Mouse (Mus musculus) midbrain, embryonic 11.5 days (tissue): ENCODE results near the gene Polr2a. TPM values are rescaled to one million over a fixed set of nuclear protein-coding genes. Genes with fewer than 3 reads are reported as not detected.
A peak's percentile ranks its signal among the peaks of the same experiment; 100 is the strongest.

Experiments used
- ATAC-seq: fragments of 200-750 bp; cut with Nextera tagmentation; 2 replicates; pipeline ENCODE4 v1.8.0; 2017; ENCODE audit warnings: moderate TSS enrichment, moderate library complexity; ENCODE audit not compliant: low FRiP score
- DNase-seq: peaks from one replicate; pipeline ENCODE4 v3.0.0; 2015; ENCODE audit warnings: low spot score; ENCODE audit errors: missing footprints
- H3K27ac ChIP-seq: fragments of 300-500 bp; sonication (generic); 2 replicates; pipeline ENCODE4 v1.5.1; 2014; ENCODE audit warnings: low read depth, low read length
- H3K27me3 ChIP-seq: fragments of 300-500 bp; sonication (generic); 2 replicates; pipeline ENCODE4 v1.6.1; 2014; ENCODE audit warnings: mild to moderate bottlenecking, low read length, moderate library complexity, mixed read lengths; ENCODE audit not compliant: control insufficient read depth, insufficient read depth
- H3K36me3 ChIP-seq: fragments of 300-500 bp; sonication (generic); 2 replicates; pipeline ENCODE4 v1.6.1; 2014; ENCODE audit warnings: mild to moderate bottlenecking, low read length, moderate library complexity, mixed read lengths; ENCODE audit not compliant: control insufficient read depth, insufficient read depth
- H3K4me1 ChIP-seq: fragments of 300-500 bp; sonication (generic); 2 replicates; pipeline ENCODE4 v1.6.1; 2014; ENCODE audit warnings: low read length; ENCODE audit not compliant: control insufficient read depth, insufficient read depth
- H3K4me2 ChIP-seq: fragments of 300-500 bp; sonication (generic); 2 replicates; pipeline ENCODE4 v1.6.1; 2014; ENCODE audit warnings: mild to moderate bottlenecking, moderate library complexity
- H3K4me3 ChIP-seq: fragments of 300-500 bp; sonication (generic); 2 replicates; pipeline ENCODE4 v1.5.1; 2014; ENCODE audit warnings: low read depth, low read length
- H3K9ac ChIP-seq: fragments of 300-500 bp; sonication (generic); 2 replicates; pipeline ENCODE4 v1.6.1; 2014; ENCODE audit warnings: low read length
- H3K9me3 ChIP-seq: fragments of 300-500 bp; sonication (generic); 2 replicates; pipeline ENCODE4 v1.6.1; 2016; ENCODE audit warnings: low read length; ENCODE audit not compliant: control insufficient read depth
- WGBS: fragments of 180-500 bp; shearing (Covaris S2); extraction: QIAGEN DNeasy Blood & Tissue Kit; methylation state at CpG from one replicate; pipeline ENCODE4 v1.1.7; 2014; 5-methylcytosine and 5-hydroxymethylcytosine counted together
- polyA plus RNA-seq: library from polyadenylated mRNA; unstranded; fragments of >200 nt; fragmentation: Nextera tagmentation; extraction: Ambion mirVana; gene quantifications from 2 replicates; pipeline ENCODE4 v1.2.1, GENCODE M21; 2014

Gene Polr2a
- 52.4 and 54.1 TPM in 2 replicates for polyA plus RNA-seq

GRCm38 (mm10) chr11:69758478-69758970 is at the start of gene Polr2a:
Gene Polr2a (minus strand): TSS chr11:69758637.
- ATAC-seq: peak; percentile 96
- Histone ChIP-seq H3K4me1 (peaks cover 33% of the 10 kb centered on the region), H3K36me3 (no peaks in the 10 kb centered on the region), H3K9ac (peak within 1 kb of the TSS; percentile 90), H3K4me2 (peak within 1 kb of the TSS; percentile 81), H3K4me3 (peak within 1 kb of the TSS; percentile 48), H3K27ac (peak within 1 kb of the TSS; percentile 98), H3K9me3 (no peaks in the 10 kb centered on the region), H3K27me3 (no peaks in the 10 kb centered on the region)
- 0% methylated on average over 36 of the region's 36 CpGs for WGBS
- DNase-seq: peak; percentile 100

GRCm38 (mm10) chr11:69807641-69808040 is 49.2 kb upstream of the Polr2a start:
- Histone ChIP-seq H3K4me3 (no peak overlapping the region), H3K27me3 (peaks cover 34% of the 10 kb centered on the region), H3K9me3 (no peaks in the 10 kb centered on the region), H3K9ac (no peak overlapping the region), H3K4me1 (peaks cover 19% of the 10 kb centered on the region), H3K36me3 (no peaks in the 10 kb centered on the region), H3K27ac (no peak overlapping the region), H3K4me2 (no peak overlapping the region)
- ATAC-seq: no peak
- 87% methylated on average over 2 of the region's 2 CpGs for WGBS
- DNase-seq: no peak

- Histone ChIP-seq H3K9ac (no peak overlapping the region), H3K27me3 (peaks cover 46% of the 10 kb centered on the region), H3K4me1 (peaks cover 30% of the 10 kb centered on the region), H3K4me3 (no peak overlapping the region), H3K9me3 (no peaks in the 10 kb centered on the region), H3K27ac (no peak overlapping the region), H3K36me3 (no peaks in the 10 kb centered on the region), H3K4me2 (no peak overlapping the region)
- ATAC-seq (no peak), DNase-seq (no peak)
- WGBS: 78% methylated on average over 4 of the region's 4 CpGs
Observed at GRCm38 (mm10) chr11:69806378-69806777, 47.9 kb upstream of the Polr2a start.

GRCm38 (mm10) chr11:69804972-69805909 is 46.8 kb upstream of the Polr2a start, which contains the start of gene Tmem102:
Gene Tmem102 (minus strand): TSS chr11:69805624.
- H3K27ac ChIP-seq: no peak within 1 kb of the TSS
- no peaks in the 10 kb centered on the region for H3K36me3 ChIP-seq
- 0 out of 2 replicates have a peak within 1 kb of the TSS, but pooled peaks have one; percentile 11 for H3K4me2 ChIP-seq
- peak within 1 kb of the TSS; percentile 44; the same call in 1 of the 2 replicates for H3K4me3 ChIP-seq
- H3K27me3 ChIP-seq: peaks cover 51% of the 10 kb centered on the region
- ATAC-seq (no peak), DNase-seq (peak; percentile 87)
- peaks cover 37% of the 10 kb centered on the region for H3K4me1 ChIP-seq
- H3K9me3 ChIP-seq: no peaks in the 10 kb centered on the region
- no peak within 1 kb of the TSS for H3K9ac ChIP-seq
- WGBS: 6% methylated on average over 29 of the region's 29 CpGs

GRCm38 (mm10) chr11:69804652-69804940 is 46.2 kb upstream of the Polr2a start:
- Histone ChIP-seq H3K4me2 (0 out of 2 replicates have a peak overlapping the region, but pooled peaks have one; percentile 11), H3K36me3 (no peaks in the 10 kb centered on the region), H3K9ac (no peak overlapping the region), H3K27me3 (peaks cover 51% of the 10 kb centered on the region), H3K4me3 (peak overlapping the region; percentile 44; the same call in 1 of the 2 replicates), H3K4me1 (peaks cover 43% of the 10 kb centered on the region), H3K9me3 (no peaks in the 10 kb centered on the region), H3K27ac (no peak overlapping the region)
- DNase-seq: peak; percentile 92
- no peak for ATAC-seq
- WGBS: 7% methylated on average over 12 of the region's 12 CpGs

GRCm38 (mm10) chr11:69803786-69804651 is 45.6 kb upstream of the Polr2a start:
- no peaks in the 10 kb centered on the region for H3K36me3 ChIP-seq
- whole genome bisulfite sequencing: 1% methylated on average over 60 of the region's 60 CpGs
- DNase-seq: peak; percentile 95
- peak; percentile 49 for ATAC-seq
- peaks cover 51% of the 10 kb centered on the region for H3K27me3 ChIP-seq
- no peak overlapping the region for H3K27ac ChIP-seq
- peak overlapping the region; percentile 92 for H3K4me2 ChIP-seq
- H3K9me3 ChIP-seq: no peaks in the 10 kb centered on the region
- peak overlapping the region; percentile 61 for H3K9ac ChIP-seq
- H3K4me3 ChIP-seq: peak overlapping the region; percentile 44
- H3K4me1 ChIP-seq: peaks cover 49% of the 10 kb centered on the region

- peaks cover 51% of the 10 kb centered on the region for H3K27me3 ChIP-seq
- H3K4me2 ChIP-seq: peak overlapping the region; percentile 92
- no peaks in the 10 kb centered on the region for H3K36me3 ChIP-seq
- H3K4me1 ChIP-seq: peaks cover 51% of the 10 kb centered on the region
- peak overlapping the region; percentile 61 for H3K9ac ChIP-seq
- H3K4me3 ChIP-seq: peak overlapping the region; percentile 44
- H3K9me3 ChIP-seq: no peaks in the 10 kb centered on the region
- ATAC-seq: no peak
- H3K27ac ChIP-seq: no peak overlapping the region
- no peak for DNase-seq
- 1% methylated on average over 12 of the region's 12 CpGs for WGBS
Observed at GRCm38 (mm10) chr11:69803328-69803727, 44.9 kb upstream of the Polr2a start.

- peaks cover 51% of the 10 kb centered on the region for H3K27me3 ChIP-seq
- under 1% methylated on average over 29 of the region's 33 CpGs for WGBS
- no peak overlapping the region for H3K27ac ChIP-seq
- H3K9me3 ChIP-seq: no peaks in the 10 kb centered on the region
- peak overlapping the region; percentile 92 for H3K4me2 ChIP-seq
- peak; percentile 97 for DNase-seq
- H3K36me3 ChIP-seq: no peaks in the 10 kb centered on the region
- H3K4me3 ChIP-seq: peak overlapping the region; percentile 44
- H3K9ac ChIP-seq: peak overlapping the region; percentile 66
- peaks cover 51% of the 10 kb centered on the region for H3K4me1 ChIP-seq
- ATAC-seq: no peak
Observed at GRCm38 (mm10) chr11:69802648-69803105, 44.2 kb upstream of the Polr2a start.
